Mouse (Mus musculus) MEL (cell line): ENCODE measurements around the gene Nlrp3.

Experiments used
- CTCF ChIP-seq, 3 experiments: IDR thresholded peaks in 2 of 3; conservative IDR thresholded peaks in 1 of 3; 2 replicates each; pipeline ENCODE4 v1.5.1; 2011 to 2012; ENCODE audit warnings: low read length in 3 of 3, low read depth in 2 of 3, mild to moderate bottlenecking in 2 of 3, improper control_type of control experiment in 1 of 3, inconsistent platforms in 1 of 3, mixed read lengths in 1 of 3, moderate library complexity in 1 of 3; ENCODE audit not compliant: control insufficient read depth in 1 of 3, insufficient read depth in 1 of 3, poor library complexity in 1 of 3, severe bottlenecking in 1 of 3
- EP300 ChIP-seq, 2 experiments: IDR thresholded peaks; 2 replicates each; pipeline ENCODE4 v1.6.1; 2011; ENCODE audit warnings: improper control_type of control experiment in 2 of 2, low read length in 2 of 2, low read depth in 1 of 2, mild to moderate bottlenecking in 1 of 2
- HCFC1 ChIP-seq: IDR thresholded peaks from 2 replicates; pipeline ENCODE4 v1.6.1; 2012; ENCODE audit warnings: low read depth, mild to moderate bottlenecking, inconsistent platforms, low read length, improper control_type of control experiment, moderate library complexity
- MAFK ChIP-seq: IDR thresholded peaks from 2 replicates; pipeline ENCODE4 v1.6.1; 2011; ENCODE audit warnings: low read depth, mild to moderate bottlenecking, low read length, improper control_type of control experiment, borderline replicate concordance
- RAD21 ChIP-seq: IDR thresholded peaks from 2 replicates; pipeline ENCODE4 v1.6.1; 2011; ENCODE audit warnings: mild to moderate bottlenecking, low read depth, low read length, improper control_type of control experiment
- ZC3H11A ChIP-seq: IDR thresholded peaks from 2 replicates; pipeline ENCODE4 v1.6.1; 2012; ENCODE audit warnings: low read depth, mild to moderate bottlenecking, inconsistent platforms, low read length, improper control_type of control experiment

GRCm38 (mm10) chr11:59497747-59498146 lies 43.6 kb upstream of the Nlrp3 start:
- TF ChIP-seq HCFC1 = no peak
- TF ChIP-seq RAD21 = peak; percentile 31
- no peak for TF ChIP-seq EP300 (IDR thresholded peaks at IDR 0.05; ENCODE audit: low read depth in 1 of 2, low read length in 2 of 2)
- TF ChIP-seq MAFK = no peak
- no peak for TF ChIP-seq ZC3H11A
- peak; percentile 33 to 65 (median 56) for TF ChIP-seq CTCF (IDR thresholded peaks at IDR 0.05 in 2 of 3, conservative IDR thresholded peaks at IDR 0.05 in 1 of 3; ENCODE audit: control insufficient read depth in 1 of 3, insufficient read depth in 1 of 3, low read depth in 2 of 3, low read length in 3 of 3, poor library complexity in 1 of 3, severe bottlenecking in 1 of 3)
